Mouse (Mus musculus) sigmoid colon, adult 10 weeks (tissue): Measurements from ENCODE around the gene Atrip. TPM values are rescaled to one million over a fixed set of nuclear protein-coding genes. Genes with fewer than 3 reads are reported as not detected.

Source experiments
- polyA plus RNA-seq: library from polyadenylated mRNA; stranded (reverse); fragments of 350-450 nt; fragmentation: Illumina TruSeq; extraction: RNeasy Lipid Tissue Mini Kit (QIAGEN cat#74804); gene quantifications from one replicate; pipeline ENCODE4 v1.2.3, GENCODE M21; 2014; ENCODE audit warnings: low read depth, low replicate concordance

The Atrip gene
- 6.4 TPM for polyA plus RNA-seq

DNA sequence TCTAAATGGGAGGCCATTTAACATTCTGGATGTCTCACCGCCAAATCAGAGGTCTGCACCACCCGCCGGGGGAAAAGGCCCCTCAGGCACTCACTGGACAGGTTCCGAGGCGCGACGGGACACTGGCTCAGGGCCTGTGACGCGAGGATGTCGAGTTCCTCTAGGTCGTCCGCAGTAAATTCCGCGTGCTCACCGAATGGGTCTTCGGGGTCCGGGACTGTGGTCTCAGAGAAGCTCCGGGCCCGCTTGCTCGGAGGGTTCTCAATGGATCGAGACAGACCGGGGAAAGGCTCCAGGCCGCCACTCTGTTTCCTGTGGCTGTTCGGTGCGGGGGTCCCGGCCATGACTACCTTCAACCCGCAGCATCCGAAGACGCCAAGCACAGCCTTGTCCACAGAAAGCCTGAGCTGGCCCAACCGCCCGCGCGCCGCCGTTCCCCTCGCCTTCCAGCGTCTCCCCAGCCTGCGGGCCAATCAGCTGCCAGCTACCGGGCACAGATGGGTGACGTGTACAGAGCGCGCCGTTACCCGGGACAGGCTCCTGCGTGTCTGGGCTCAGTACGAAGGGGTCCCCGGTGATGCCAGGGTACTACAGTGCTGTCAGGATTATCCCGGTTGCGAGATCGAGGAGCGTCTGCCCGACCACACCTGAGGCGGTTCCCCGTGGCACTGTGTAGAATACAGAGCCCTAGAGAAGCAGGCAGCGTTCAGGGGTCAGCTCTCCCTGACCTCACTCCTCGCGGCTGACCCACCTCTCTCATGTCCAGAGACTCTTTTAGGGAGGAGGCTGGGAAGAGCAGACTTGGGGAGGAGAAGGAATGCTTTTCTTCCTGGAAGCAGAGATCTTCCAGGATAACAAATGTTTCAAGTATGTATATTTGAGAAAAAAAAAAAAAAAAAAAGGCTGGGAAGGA is at the start of gene Atrip:
Atrip (minus strand) TSS at position 464 of the 913 bp plus-strand sequence.

DNA sequence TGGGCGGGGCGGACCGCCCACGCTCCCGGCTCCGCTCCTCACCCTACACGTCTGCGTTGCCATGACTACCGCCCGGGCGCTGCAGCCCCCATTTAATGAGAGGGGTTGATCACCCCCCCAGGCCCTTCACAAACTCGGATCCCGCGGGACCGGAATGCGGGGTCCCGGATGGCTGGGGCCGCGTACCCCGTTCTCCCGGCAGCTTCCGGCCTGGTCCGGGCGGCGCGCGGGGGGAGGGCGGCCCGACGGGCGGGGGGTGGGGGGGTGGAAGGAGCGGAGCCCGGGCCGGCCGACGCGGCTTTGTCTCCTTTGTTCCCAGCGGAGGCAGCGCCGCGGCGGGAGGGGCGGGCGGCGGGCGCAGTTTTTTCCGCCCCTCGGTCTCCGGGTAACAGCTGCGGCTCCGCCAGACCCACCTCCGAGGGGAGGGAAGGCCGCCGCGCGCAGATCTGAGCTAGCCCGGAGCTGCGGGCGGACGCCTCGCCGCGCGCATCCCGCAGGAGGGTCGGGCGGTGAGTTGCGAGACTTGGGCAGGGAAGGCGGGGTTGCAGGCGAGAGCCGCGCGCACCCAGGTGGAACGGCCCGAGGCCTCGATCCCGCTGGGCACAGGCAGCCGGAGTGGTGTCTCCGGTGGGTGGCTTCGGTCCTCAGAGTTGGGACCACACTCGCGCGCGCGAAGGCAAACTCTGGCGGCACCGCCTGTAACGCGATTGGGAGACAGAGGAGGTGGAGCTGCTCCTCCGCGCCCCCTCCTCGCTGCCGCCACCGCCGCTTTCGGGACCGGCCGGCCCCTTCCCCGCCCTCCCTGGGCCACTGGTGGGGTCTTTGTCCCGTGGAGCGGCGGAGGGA is 21.4 kb upstream of the Atrip start, which contains the start of gene Plxnb1:
Plxnb1 (plus strand) TSS at position 253 of the 846 bp plus-strand sequence.

DNA sequence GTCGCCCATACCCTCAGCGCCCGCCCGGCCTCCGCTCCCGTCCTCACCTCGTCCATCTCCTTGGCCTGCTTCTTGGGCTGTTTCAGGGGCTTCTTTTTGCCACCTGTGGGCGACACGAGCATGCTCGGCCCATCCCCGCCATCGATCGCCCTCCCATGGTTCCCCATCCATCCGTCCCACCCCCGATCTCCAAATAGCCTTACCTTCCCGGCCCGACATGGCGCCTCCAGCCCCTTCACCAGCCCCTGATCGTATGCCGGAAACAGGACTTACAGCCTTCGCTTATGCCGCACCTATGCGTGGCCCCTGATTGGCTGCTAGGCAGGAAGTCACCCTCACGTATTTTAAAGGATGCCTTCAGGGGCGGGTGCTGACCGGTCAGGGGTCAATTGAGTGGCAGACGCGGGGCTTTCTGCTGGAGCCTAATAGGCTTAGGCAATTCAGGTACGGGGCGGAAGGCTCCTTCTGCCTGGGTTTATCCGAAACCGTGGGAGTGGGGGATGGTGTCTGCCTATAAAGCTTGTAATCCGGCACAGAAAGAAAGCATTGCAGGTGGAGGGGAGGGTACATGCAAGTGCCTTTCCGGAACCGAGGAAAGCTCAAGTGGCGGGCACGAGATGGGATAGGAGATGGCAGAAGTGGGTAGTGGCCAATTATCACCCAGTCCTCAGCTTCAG is 8.3 kb upstream of the Atrip start, which contains the start of the genes Ccdc51 and Tma7:
Ccdc51 (plus strand) TSS at position 370 of the 677 bp plus-strand sequence.
Tma7 (minus strand) TSS at position 464 of the 677 bp plus-strand sequence.

DNA sequence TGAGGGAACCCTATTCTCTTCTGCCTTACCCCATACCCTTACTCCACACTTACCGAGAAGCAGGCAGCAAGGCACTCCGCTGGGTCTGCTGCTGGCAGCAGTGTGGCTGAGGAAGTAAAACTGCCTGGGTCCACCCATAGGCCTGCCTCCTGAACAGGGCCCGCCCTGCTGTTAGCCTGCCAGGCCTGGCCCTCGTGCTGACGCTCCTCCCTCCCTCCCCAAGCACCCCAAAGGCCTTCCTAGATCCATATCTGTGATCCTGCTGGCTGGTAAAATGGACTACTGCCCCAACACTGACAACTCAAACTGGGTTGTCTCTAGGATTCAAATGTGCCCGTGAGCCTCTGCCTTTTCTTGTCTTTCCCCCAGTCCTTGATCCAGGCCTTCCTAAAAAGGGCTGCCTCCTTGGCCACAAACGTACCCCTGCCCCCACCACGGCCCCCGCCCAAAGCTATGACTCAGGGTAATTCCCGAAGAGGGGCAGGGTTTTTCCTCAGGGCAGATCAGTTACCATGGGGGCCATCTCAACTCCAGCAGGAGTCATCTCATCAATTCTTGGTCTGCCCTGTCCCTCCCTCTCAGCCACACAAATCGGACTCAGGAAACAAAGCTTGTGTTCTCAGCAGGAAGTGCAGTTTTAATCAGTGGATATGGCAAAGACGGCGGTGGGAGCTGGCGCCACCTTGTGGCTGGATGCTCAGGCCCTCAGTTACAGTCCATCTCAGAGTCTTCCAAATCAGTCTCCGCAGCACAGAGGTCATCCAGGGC is 14.6 kb downstream of the Atrip start, which contains the start of gene Trex1:
Trex1 (minus strand) TSS at position 599 of the 768 bp plus-strand sequence.

DNA sequence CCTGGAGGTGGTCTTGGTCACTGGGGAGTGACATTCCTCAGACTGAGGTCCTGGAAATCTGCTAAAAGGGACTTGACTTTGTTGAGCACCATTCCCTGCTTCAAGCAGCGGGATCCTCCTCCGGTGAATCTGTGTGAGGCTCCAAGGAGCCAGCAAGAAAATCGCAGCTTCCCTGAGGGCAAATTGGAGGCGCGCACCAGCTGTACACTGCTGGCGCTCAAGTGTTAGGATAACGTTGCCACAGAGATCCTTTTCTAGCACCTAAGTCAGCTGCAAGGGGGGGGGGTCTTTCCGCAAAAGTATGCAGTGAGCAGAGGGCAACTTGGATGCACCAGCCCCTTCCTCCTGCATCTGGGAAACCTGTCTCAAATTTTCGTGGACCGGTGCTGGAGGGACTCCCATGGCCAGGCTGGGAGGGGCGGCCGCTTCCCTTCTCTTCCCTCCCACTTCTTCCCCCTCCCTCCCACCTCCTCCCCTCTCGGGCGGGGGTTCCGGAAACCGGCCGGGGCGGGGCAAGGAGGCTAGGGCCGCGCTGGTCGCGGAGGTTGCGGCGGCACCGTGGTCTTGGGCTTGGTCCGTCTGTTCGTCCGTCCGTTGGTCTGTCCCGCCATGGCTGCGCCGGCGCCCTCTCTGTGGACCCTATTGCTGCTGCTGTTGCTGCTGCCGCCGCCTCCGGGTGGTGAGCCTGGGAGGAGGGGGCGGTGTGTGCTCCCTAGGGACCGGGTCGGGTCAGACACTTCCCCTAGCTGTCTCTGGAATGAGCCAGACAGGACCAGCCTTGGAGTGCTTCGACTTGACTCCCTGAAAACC is 35.6 kb downstream of the Atrip start, which contains the start of gene Shisa5:
Shisa5 (plus strand) TSS at position 480 of the 810 bp plus-strand sequence.

Other genes with a start within 250 kb of the Atrip start
- gene Celsr3, start 247.8 kb downstream of the Atrip start, polyA plus RNA-seq = 0.06 TPM
- 0.32 TPM for gene Slc26a6, start 220.8 kb downstream of the Atrip start, polyA plus RNA-seq
- not detected for gene Tmem89, start 159.5 kb downstream of the Atrip start, polyA plus RNA-seq
- 46.7 TPM for gene Uqcrc1, start 137.5 kb downstream of the Atrip start, polyA plus RNA-seq
- not detected for gene Col7a1, start 120.5 kb downstream of the Atrip start, polyA plus RNA-seq
- not detected for gene Ucn2, start 88.1 kb downstream of the Atrip start, polyA plus RNA-seq
- gene Pfkfb4, start 82.3 kb downstream of the Atrip start, polyA plus RNA-seq = 2.1 TPM
- gene Shisa5, start 35.6 kb downstream of the Atrip start, polyA plus RNA-seq = 38.0 TPM
- gene Trex1, start 14.4 kb downstream of the Atrip start, polyA plus RNA-seq = not detected
- 1.5 TPM for gene Ccdc51, start 8.4 kb upstream of the Atrip start, polyA plus RNA-seq
- gene Tma7, start 8.5 kb upstream of the Atrip start, polyA plus RNA-seq = 568 TPM
- gene Plxnb1, start 21.3 kb upstream of the Atrip start, polyA plus RNA-seq = 0.47 TPM
- gene Fbxw21, start 87.9 kb upstream of the Atrip start, polyA plus RNA-seq = not detected
- 0.50 TPM for gene Fbxw13, start 121.9 kb upstream of the Atrip start, polyA plus RNA-seq
- not detected for gene Fbxw20, start 160.6 kb upstream of the Atrip start, polyA plus RNA-seq
- gene Fbxw14, start 213.6 kb upstream of the Atrip start, polyA plus RNA-seq = not detected